Mouse (Mus musculus): ENCODE data around the gene She. TPM values are rescaled to one million over a fixed set of nuclear protein-coding genes. Genes with fewer than 3 reads are reported as not detected.

The She gene
- polyA plus RNA-seq, 1 experiment from 2014 or later = 3.2 TPM

- Histone ChIP-seq H3K27me3 (0 out of 2 replicates have a peak, but pooled peaks cover 4% of the 10 kb centered on the region), H3K27ac (no peak overlapping the region), H3K4me2 (no peak overlapping the region), H3K36me3 (no peaks in the 10 kb centered on the region), H3K9me3 (no peaks in the 10 kb centered on the region), H3K4me3 (no peak overlapping the region), H3K9ac (no peak overlapping the region), H3K4me1 (peaks cover 27% of the 10 kb centered on the region)
- ATAC-seq (ENCODE audit: insufficient number of reproducible peaks, insufficient read depth, low FRiP score, low TSS enrichment, low read depth) = no peak
- WGBS = 61% methylated on average over 6 of the region's 6 CpGs
These were observed 33.9 kb downstream of the She start for GRCm38 (mm10) chr3:89865020-89865419.

- ATAC-seq (ENCODE audit: insufficient number of reproducible peaks, insufficient read depth, low FRiP score, low TSS enrichment, low read depth) = no peak
- H3K4me2 ChIP-seq = no peak overlapping the region
- no peak overlapping the region for H3K9ac ChIP-seq
- no peaks in the 10 kb centered on the region for H3K9me3 ChIP-seq
- no peaks in the 10 kb centered on the region for H3K36me3 ChIP-seq
- 83% methylated on average over 4 of the region's 4 CpGs for WGBS
- H3K27ac ChIP-seq = no peak overlapping the region
- no peak overlapping the region for H3K4me3 ChIP-seq
- no peaks in the 10 kb centered on the region for H3K27me3 ChIP-seq
- H3K4me1 ChIP-seq = peaks cover 33% of the 10 kb centered on the region
These were observed 34.6 kb downstream of the She start for GRCm38 (mm10) chr3:89865764-89866163.

- no peaks in the 10 kb centered on the region for H3K9me3 ChIP-seq
- H3K9ac ChIP-seq = no peak overlapping the region
- no peak overlapping the region for H3K27ac ChIP-seq
- no peak overlapping the region for H3K4me2 ChIP-seq
- H3K36me3 ChIP-seq = no peaks in the 10 kb centered on the region
- peaks cover 37% of the 10 kb centered on the region for H3K4me1 ChIP-seq
- peak; percentile 68; the same call in 1 of the 2 replicates for ATAC-seq (ENCODE audit: insufficient number of reproducible peaks, insufficient read depth, low FRiP score, low TSS enrichment, low read depth)
- no peaks in the 10 kb centered on the region for H3K27me3 ChIP-seq
- H3K4me3 ChIP-seq = no peak overlapping the region
- WGBS = 56% methylated on average over 3 of the region's 4 CpGs
These were observed 36.5 kb downstream of the She start for GRCm38 (mm10) chr3:89867651-89868050.

- peaks cover 39% of the 10 kb centered on the region for H3K4me1 ChIP-seq
- peak; percentile 21; the same call in 1 of the 2 replicates for ATAC-seq (ENCODE audit: insufficient number of reproducible peaks, insufficient read depth, low FRiP score, low TSS enrichment, low read depth)
- no peaks in the 10 kb centered on the region for H3K36me3 ChIP-seq
- H3K27me3 ChIP-seq = no peaks in the 10 kb centered on the region
- no peak overlapping the region for H3K9ac ChIP-seq
- H3K4me3 ChIP-seq = no peak overlapping the region
- peak overlapping the region; percentile 7; the same call in 1 of the 2 replicates for H3K4me2 ChIP-seq
- 22% methylated on average over 7 of the region's 7 CpGs for WGBS
- H3K9me3 ChIP-seq = no peaks in the 10 kb centered on the region
- H3K27ac ChIP-seq = no peak overlapping the region
These were observed 37.2 kb downstream of the She start for GRCm38 (mm10) chr3:89868357-89868756.

GRCm38 (mm10) chr3:89868956-89869355 is 37.8 kb downstream of the She start:
- no peak for ATAC-seq (ENCODE audit: insufficient number of reproducible peaks, insufficient read depth, low FRiP score, low TSS enrichment, low read depth)
- H3K27me3 ChIP-seq = no peaks in the 10 kb centered on the region
- WGBS = 57% methylated on average over 9 of the region's 9 CpGs
- H3K4me1 ChIP-seq = peaks cover 39% of the 10 kb centered on the region
- no peaks in the 10 kb centered on the region for H3K36me3 ChIP-seq
- H3K4me2 ChIP-seq = no peak overlapping the region
- no peak overlapping the region for H3K9ac ChIP-seq
- H3K4me3 ChIP-seq = no peak overlapping the region
- H3K27ac ChIP-seq = peak overlapping the region; percentile 58; the same call in 1 of the 2 replicates
- no peaks in the 10 kb centered on the region for H3K9me3 ChIP-seq

- no peak overlapping the region for H3K27ac ChIP-seq
- no peak overlapping the region for H3K9ac ChIP-seq
- WGBS = 61% methylated on average over 9 of the region's 9 CpGs
- no peaks in the 10 kb centered on the region for H3K27me3 ChIP-seq
- no peaks in the 10 kb centered on the region for H3K36me3 ChIP-seq
- no peak overlapping the region for H3K4me3 ChIP-seq
- H3K4me2 ChIP-seq = no peak overlapping the region
- ATAC-seq (ENCODE audit: insufficient number of reproducible peaks, insufficient read depth, low FRiP score, low TSS enrichment, low read depth) = no peak
- peaks cover 39% of the 10 kb centered on the region for H3K4me1 ChIP-seq
- H3K9me3 ChIP-seq = no peaks in the 10 kb centered on the region
These were observed 38.4 kb downstream of the She start for GRCm38 (mm10) chr3:89869556-89869955.

GRCm38 (mm10) chr3:89870472-89871271 is 39.5 kb downstream of the She start:
- no peaks in the 10 kb centered on the region for H3K9me3 ChIP-seq
- H3K36me3 ChIP-seq = no peaks in the 10 kb centered on the region
- H3K4me2 ChIP-seq = peak overlapping the region; percentile 11; the same call in 1 of the 2 replicates
- ATAC-seq (ENCODE audit: insufficient number of reproducible peaks, insufficient read depth, low FRiP score, low TSS enrichment, low read depth) = no peak
- no peaks in the 10 kb centered on the region for H3K27me3 ChIP-seq
- peaks cover 34% of the 10 kb centered on the region for H3K4me1 ChIP-seq
- H3K9ac ChIP-seq = 0 out of 2 replicates have a peak overlapping the region, but pooled peaks have one; percentile 40
- H3K4me3 ChIP-seq = no peak overlapping the region
- H3K27ac ChIP-seq = no peak overlapping the region
- 60% methylated on average over 22 of the region's 22 CpGs for WGBS

- H3K27ac ChIP-seq = no peak overlapping the region
- ATAC-seq (ENCODE audit: insufficient number of reproducible peaks, insufficient read depth, low FRiP score, low TSS enrichment, low read depth) = no peak
- WGBS = 77% methylated on average over 8 of the region's 8 CpGs
- H3K27me3 ChIP-seq = no peaks in the 10 kb centered on the region
- no peaks in the 10 kb centered on the region for H3K9me3 ChIP-seq
- no peak overlapping the region for H3K4me2 ChIP-seq
- no peaks in the 10 kb centered on the region for H3K36me3 ChIP-seq
- peaks cover 34% of the 10 kb centered on the region for H3K4me1 ChIP-seq
- H3K4me3 ChIP-seq = no peak overlapping the region
- no peak overlapping the region for H3K9ac ChIP-seq
These were observed 40.3 kb downstream of the She start for GRCm38 (mm10) chr3:89871339-89871914.

GRCm38 (mm10) chr3:89872209-89872608 is 41.0 kb downstream of the She start:
- Histone ChIP-seq H3K4me1 (peaks cover 34% of the 10 kb centered on the region), H3K4me3 (no peak overlapping the region), H3K36me3 (no peaks in the 10 kb centered on the region), H3K9ac (no peak overlapping the region), H3K9me3 (no peaks in the 10 kb centered on the region), H3K4me2 (no peak overlapping the region), H3K27me3 (no peaks in the 10 kb centered on the region), H3K27ac (peak overlapping the region; percentile 0; the same call in 1 of the 2 replicates)
- ATAC-seq (ENCODE audit: insufficient number of reproducible peaks, insufficient read depth, low FRiP score, low TSS enrichment, low read depth) = peak; percentile 56
- WGBS = 70% methylated on average over 7 of the region's 7 CpGs

- Histone ChIP-seq H3K9me3 (no peaks in the 10 kb centered on the region), H3K4me3 (no peak overlapping the region), H3K9ac (no peak overlapping the region), H3K4me1 (peaks cover 34% of the 10 kb centered on the region), H3K4me2 (no peak overlapping the region), H3K27ac (peak overlapping the region; percentile 0; the same call in 1 of the 2 replicates), H3K36me3 (no peaks in the 10 kb centered on the region), H3K27me3 (no peaks in the 10 kb centered on the region)
- 0 out of 2 replicates have a peak, but pooled peaks have one; percentile 12 for ATAC-seq (ENCODE audit: insufficient number of reproducible peaks, insufficient read depth, low FRiP score, low TSS enrichment, low read depth)
- WGBS = 66% methylated on average over 6 of the region's 6 CpGs
These were observed 41.5 kb downstream of the She start for GRCm38 (mm10) chr3:89872684-89873083.

GRCm38 (mm10) chr3:89874076-89874475 is 42.9 kb downstream of the She start:
- Histone ChIP-seq H3K36me3 (no peaks in the 10 kb centered on the region), H3K4me3 (no peak overlapping the region), H3K9me3 (no peaks in the 10 kb centered on the region), H3K27me3 (no peaks in the 10 kb centered on the region), H3K9ac (no peak overlapping the region), H3K4me1 (peaks cover 24% of the 10 kb centered on the region), H3K27ac (no peak overlapping the region), H3K4me2 (no peak overlapping the region)
- no peak for ATAC-seq (ENCODE audit: insufficient number of reproducible peaks, insufficient read depth, low FRiP score, low TSS enrichment, low read depth)
- WGBS = 83% methylated on average over 5 of the region's 5 CpGs

- H3K27ac ChIP-seq = no peak overlapping the region
- H3K9ac ChIP-seq = no peak overlapping the region
- 78% methylated on average over 9 of the region's 9 CpGs for WGBS
- H3K4me3 ChIP-seq = no peak overlapping the region
- H3K27me3 ChIP-seq = no peaks in the 10 kb centered on the region
- H3K36me3 ChIP-seq = no peaks in the 10 kb centered on the region
- H3K9me3 ChIP-seq = no peaks in the 10 kb centered on the region
- no peak for ATAC-seq (ENCODE audit: insufficient number of reproducible peaks, insufficient read depth, low FRiP score, low TSS enrichment, low read depth)
- peaks cover 19% of the 10 kb centered on the region for H3K4me1 ChIP-seq
- no peak overlapping the region for H3K4me2 ChIP-seq
These were observed 43.9 kb downstream of the She start for GRCm38 (mm10) chr3:89875021-89875420.
